Mouse (Mus musculus) thymus, adult 2 months (tissue): Measurements from ENCODE around the gene Il21r. TPM values are rescaled to one million over a fixed set of nuclear protein-coding genes. Genes with fewer than 3 reads are reported as not detected.

ENCODE experiments used
- DNase-seq: peaks from one replicate; pipeline ENCODE4 v3.0.0; 2021
- H3K27ac ChIP-seq: fragments of 200-500 bp; 2 replicates; pipeline ENCODE4 v1.5.1; 2012; ENCODE audit warnings: low read length, control low read depth; ENCODE audit not compliant: control insufficient read depth, insufficient read depth
- H3K27me3 ChIP-seq: fragments of 200-500 bp; 2 replicates; pipeline ENCODE4 v1.6.1; 2012; ENCODE audit warnings: mild to moderate bottlenecking, low read length, moderate library complexity, mixed read lengths; ENCODE audit not compliant: control insufficient read depth, insufficient read depth
- H3K36me3 ChIP-seq: fragments of 200-500 bp; 2 replicates; pipeline ENCODE4 v1.6.1; 2012; ENCODE audit warnings: mild to moderate bottlenecking, low read length, moderate library complexity; ENCODE audit not compliant: control insufficient read depth, insufficient read depth
- H3K4me1 ChIP-seq: fragments of 200-500 bp; replicated peaks from 2 replicates; pipeline ENCODE4 v1.6.1; 2012; ENCODE audit warnings: low read length; ENCODE audit not compliant: control insufficient read depth, insufficient read depth
- H3K4me3 ChIP-seq: fragments of 200-500 bp; 2 replicates; pipeline ENCODE4 v1.5.1; 2012; ENCODE audit warnings: mild to moderate bottlenecking, low read length, control low read depth, moderate library complexity; ENCODE audit not compliant: control insufficient read depth, insufficient read depth
- CTCF ChIP-seq: fragments of 200-500 bp; IDR thresholded peaks from 2 replicates; pipeline ENCODE4 v1.5.1; 2012; ENCODE audit warnings: mild to moderate bottlenecking, control low read depth, low read length, moderate library complexity, borderline replicate concordance; ENCODE audit not compliant: control insufficient read depth, poor library complexity, insufficient read depth; ENCODE audit errors: extremely low read depth
- POLR2A ChIP-seq: fragments of 200-500 bp; IDR thresholded peaks from 2 replicates; pipeline ENCODE4 v1.6.1; 2012; ENCODE audit warnings: mild to moderate bottlenecking, low read length, control low read depth, moderate library complexity; ENCODE audit not compliant: control insufficient read depth, poor library complexity, insufficient read depth; ENCODE audit errors: extremely low read depth
- WGBS: fragments of 180-500 bp; shearing (Covaris S2); methylation state at CpG from one replicate; pipeline ENCODE4 v1.1.7; 2018; 5-methylcytosine and 5-hydroxymethylcytosine counted together
- polyA plus RNA-seq: library from polyadenylated mRNA; depleted of rRNA; stranded (reverse); fragments of >200 nt; gene quantifications from 2 replicates; pipeline ENCODE4 v1.2.3, GENCODE M21; 2012

The Il21r gene
- polyA plus RNA-seq, 1 experiment: 188 TPM

DNA sequence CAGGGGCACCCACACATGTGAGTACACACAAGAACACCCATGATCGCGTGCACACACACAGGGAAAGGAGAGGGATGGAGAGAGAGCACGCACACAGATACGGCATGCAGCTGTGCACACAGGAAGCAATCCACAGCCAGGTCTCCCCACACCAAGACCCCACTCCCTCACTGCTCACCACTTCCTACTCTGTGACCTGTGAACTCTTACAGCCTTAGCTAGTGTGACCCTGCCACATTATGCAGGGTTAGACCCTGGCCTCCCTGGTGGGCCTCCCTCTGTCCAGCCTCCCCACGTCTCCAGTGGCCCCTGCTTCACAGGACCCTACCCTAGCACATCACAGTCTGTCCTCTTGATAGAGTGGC is 19.2 kb upstream of the Il21r start:
- DNase-seq: peak; percentile 72
- peaks cover 63% of the 10 kb centered on the region for H3K4me1 ChIP-seq
- H3K27ac ChIP-seq: peak overlapping the region; percentile 58
- H3K36me3 ChIP-seq: no peaks in the 10 kb centered on the region
- no peak overlapping the region for H3K4me3 ChIP-seq
- 15% methylated on average over 5 of the region's 5 CpGs for WGBS
- TF ChIP-seq POLR2A (no peak), CTCF (no peak)
- H3K27me3 ChIP-seq: no peaks in the 10 kb centered on the region

DNA sequence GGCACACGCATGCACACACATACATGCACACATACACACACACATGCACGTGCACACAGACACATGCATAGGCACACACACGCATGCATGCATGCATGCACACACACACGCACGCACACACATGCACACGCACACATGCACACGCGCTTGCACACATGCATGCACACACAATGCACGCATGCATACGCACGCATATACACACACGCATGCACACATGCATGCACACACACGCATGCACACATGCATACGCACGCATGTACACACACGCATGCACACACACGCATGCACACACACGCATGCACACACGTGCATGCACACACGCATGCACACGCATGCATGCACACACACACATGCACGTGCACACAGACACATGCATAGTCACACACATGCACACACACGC is 16.9 kb upstream of the Il21r start:
- peaks cover 58% of the 10 kb centered on the region for H3K4me1 ChIP-seq

DNA sequence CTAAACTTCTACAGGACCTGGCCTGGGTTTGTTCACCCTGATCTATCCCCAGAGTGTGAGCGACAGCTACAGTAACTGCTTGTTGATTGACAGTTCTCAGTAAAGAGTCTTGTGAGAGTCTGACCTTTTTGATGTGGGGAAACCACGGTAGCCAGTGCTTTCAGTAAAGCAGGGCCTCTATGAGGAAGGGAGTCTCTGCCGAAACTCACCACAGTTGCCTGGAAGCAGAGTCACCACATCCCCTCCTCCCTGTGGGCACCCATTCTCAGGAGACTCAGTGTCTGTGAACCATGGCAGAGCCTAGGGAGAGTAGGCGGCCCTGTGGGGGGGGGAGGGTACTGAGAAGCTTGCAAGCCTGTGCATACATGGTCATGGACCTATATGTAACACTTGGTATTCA is 14.5 kb upstream of the Il21r start:
- H3K27ac ChIP-seq: no peak overlapping the region
- DNase-seq: peak; percentile 60
- WGBS: 9% methylated on average over 4 of the region's 4 CpGs
- no peaks in the 10 kb centered on the region for H3K27me3 ChIP-seq
- no peak for TF ChIP-seq POLR2A
- TF ChIP-seq CTCF: no peak
- no peaks in the 10 kb centered on the region for H3K36me3 ChIP-seq
- peaks cover 53% of the 10 kb centered on the region for H3K4me1 ChIP-seq
- no peak overlapping the region for H3K4me3 ChIP-seq

More for the DNA sequence above, 16.9 kb upstream of the Il21r start:
- 98% methylated on average over 23 of the region's 23 CpGs for WGBS
- TF ChIP-seq POLR2A: no peak
- no peak for TF ChIP-seq CTCF
- H3K27me3 ChIP-seq: no peaks in the 10 kb centered on the region
- no peak overlapping the region for H3K4me3 ChIP-seq
- H3K36me3 ChIP-seq: no peaks in the 10 kb centered on the region
- no peak for DNase-seq
- no peak overlapping the region for H3K27ac ChIP-seq

DNA sequence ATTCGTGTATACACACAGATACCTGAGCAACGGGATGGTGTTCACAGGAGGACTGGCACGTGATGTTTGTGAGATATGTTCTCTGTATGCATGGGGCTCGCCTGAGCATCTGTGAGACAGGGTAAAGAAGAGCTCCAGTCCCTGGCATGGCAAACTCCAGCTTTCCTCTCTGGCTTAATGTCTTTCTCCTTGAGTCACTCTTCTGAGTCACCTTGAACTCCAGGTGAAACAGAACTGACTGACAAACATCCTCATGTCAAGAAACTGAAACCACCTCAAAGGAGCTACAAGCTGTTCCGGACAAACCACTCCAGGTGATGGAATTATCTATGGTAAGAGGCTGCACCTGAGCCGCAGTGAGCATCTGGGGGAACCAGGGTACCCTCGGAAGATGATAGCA is 13.3 kb upstream of the Il21r start:
- H3K4me3 ChIP-seq: no peak overlapping the region
- WGBS: 78% methylated on average over 7 of the region's 7 CpGs
- H3K27me3 ChIP-seq: no peaks in the 10 kb centered on the region
- no peak for DNase-seq
- no peaks in the 10 kb centered on the region for H3K36me3 ChIP-seq
- no peak overlapping the region for H3K27ac ChIP-seq
- H3K4me1 ChIP-seq: peaks cover 46% of the 10 kb centered on the region
- TF ChIP-seq POLR2A (no peak), CTCF (no peak)

DNA sequence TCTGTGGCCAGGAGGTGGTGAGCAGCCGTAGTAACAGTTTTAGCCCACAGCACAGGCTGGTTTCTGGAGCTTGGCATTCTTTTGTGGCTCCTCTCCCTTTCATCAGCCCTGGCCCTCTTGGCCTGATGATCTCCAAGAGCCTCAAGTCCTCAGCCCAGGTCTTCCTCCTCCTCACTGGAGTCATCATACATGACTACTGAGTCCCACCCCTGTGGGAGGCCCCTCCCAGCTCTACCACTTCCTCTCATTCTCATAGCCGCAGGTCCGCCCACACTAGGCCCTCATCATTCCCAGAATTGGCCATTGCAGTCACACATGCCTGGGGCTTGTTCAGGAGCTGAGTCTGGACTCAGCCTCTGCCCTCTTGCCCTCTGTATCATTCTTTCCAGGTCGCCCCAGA is 9.4 kb upstream of the Il21r start:
- TF ChIP-seq CTCF: no peak
- no peak for TF ChIP-seq POLR2A
- H3K36me3 ChIP-seq: no peaks in the 10 kb centered on the region
- H3K4me1 ChIP-seq: peaks cover 43% of the 10 kb centered on the region
- no peak overlapping the region for H3K4me3 ChIP-seq
- no peaks in the 10 kb centered on the region for H3K27me3 ChIP-seq
- H3K27ac ChIP-seq: peak overlapping the region; percentile 5; the same call in 1 of the 2 replicates
- peak; percentile 74 for DNase-seq
- WGBS: 24% methylated on average over 4 of the region's 4 CpGs

DNA sequence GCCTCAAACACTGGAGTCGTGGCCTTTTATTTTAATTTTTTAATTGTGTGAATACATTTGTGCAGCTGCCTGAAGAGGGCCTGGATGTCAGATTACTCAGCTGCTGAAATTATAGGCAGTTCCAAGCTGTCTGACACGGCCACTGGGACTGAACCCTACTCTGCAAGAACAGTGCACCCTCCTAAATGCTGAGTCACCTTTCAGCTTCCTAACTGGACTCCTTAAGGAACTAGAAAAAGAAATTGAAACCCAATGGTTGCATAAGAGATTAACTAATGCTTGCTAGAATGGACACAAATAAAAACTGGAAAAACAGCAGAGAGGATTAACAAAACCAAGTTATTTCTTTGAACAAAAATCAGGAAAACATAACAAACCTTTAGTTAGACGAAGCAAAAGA is 6.8 kb upstream of the Il21r start:
- Histone ChIP-seq H3K4me3 (no peak overlapping the region), H3K27ac (no peak overlapping the region), H3K4me1 (peaks cover 50% of the 10 kb centered on the region), H3K36me3 (no peaks in the 10 kb centered on the region), H3K27me3 (no peaks in the 10 kb centered on the region)
- TF ChIP-seq POLR2A (no peak), CTCF (no peak)
- no peak for DNase-seq
- WGBS: 46% methylated on average over 3 of the region's 3 CpGs

DNA sequence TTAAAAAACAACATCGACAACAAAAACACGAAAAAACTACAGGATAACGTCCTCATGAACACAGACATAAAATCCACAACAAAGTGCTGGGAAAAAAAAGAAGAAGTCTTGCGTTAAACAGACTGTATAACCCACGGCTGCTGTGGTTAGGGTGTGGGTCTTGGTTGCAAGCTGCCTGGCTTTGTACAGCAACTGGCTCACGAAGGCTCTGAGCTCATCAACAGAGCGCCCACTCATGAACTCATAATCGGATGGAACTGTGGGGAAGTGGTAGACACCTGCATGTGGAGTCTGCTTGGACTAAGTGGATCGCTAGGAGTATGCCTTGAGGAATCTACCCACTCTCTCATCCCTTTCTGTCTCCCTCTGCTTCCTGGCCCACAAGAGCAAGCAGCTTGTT is 6.1 kb upstream of the Il21r start:
- 6% methylated on average over 9 of the region's 9 CpGs for WGBS
- Histone ChIP-seq H3K4me1 (peaks cover 56% of the 10 kb centered on the region), H3K4me3 (no peak overlapping the region), H3K36me3 (no peaks in the 10 kb centered on the region), H3K27ac (peak overlapping the region; percentile 2; the same call in 1 of the 2 replicates), H3K27me3 (no peaks in the 10 kb centered on the region)
- no peak for DNase-seq
- TF ChIP-seq POLR2A (no peak), CTCF (no peak)

DNA sequence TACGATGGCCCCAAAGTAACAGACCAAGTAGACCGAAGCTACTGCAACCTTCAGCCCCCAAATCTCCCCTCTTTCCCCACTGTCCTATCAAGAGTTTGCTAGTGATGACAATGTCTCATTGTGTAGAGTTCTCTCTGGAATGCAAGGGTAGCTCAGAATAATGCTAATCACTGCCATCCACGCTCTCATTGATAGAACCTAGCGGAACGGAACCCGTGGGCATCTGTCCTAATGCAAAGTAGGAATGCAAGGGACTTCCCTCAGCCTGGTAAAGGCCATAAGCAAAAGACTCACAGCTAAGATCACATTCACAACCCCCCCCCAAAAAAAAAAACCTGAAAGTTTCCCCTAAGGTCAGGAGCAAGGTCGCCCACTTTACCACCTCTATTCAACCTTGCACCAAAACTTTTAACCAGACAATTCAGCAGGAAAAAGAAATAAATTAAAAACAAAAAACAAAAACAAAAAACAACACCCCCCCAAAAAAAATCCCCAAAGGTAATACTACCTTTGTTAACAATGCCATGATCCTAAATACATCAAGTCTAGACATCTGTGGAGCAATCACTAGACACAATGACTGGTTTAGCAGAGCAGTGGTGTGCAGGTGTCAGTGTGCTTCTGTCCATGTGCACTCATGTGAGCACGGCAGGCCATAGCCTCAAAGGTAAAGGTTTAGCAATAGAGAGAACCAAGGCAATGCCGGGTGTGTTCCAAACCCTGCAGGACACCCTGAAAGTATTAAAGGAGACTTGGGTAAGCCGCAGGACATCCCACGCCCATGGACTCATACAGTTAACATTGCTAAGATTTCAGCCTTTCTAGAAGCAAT is 5.5 kb upstream of the Il21r start:
- TF ChIP-seq CTCF (no peak), POLR2A (no peak)
- DNase-seq: no peak
- peak overlapping the region; percentile 2; the same call in 1 of the 2 replicates for H3K27ac ChIP-seq
- peaks cover 54% of the 10 kb centered on the region for H3K4me1 ChIP-seq
- H3K27me3 ChIP-seq: no peaks in the 10 kb centered on the region
- H3K36me3 ChIP-seq: no peaks in the 10 kb centered on the region
- WGBS: 90% methylated on average over 11 of the region's 11 CpGs
- H3K4me3 ChIP-seq: no peak overlapping the region
